Mouse (Mus musculus) ES-Bruce4 (cell line): ENCODE data around the gene Zfp985.
"Not testable (repeated sequence)": the region's sequence is repeated elsewhere in the genome, so short reads cannot be mapped to it uniquely, and the experiment has no call there.

Experiments used
- EP300 ChIP-seq: IDR thresholded peaks from 2 replicates; pipeline ENCODE4 v1.6.1; 2011; ENCODE audit warnings: low read depth, low read length; ENCODE audit not compliant: insufficient read depth
- POLR2A ChIP-seq: IDR thresholded peaks from one replicate; pipeline ENCODE4 v1.8.1; 2011; ENCODE audit warnings: low read length; ENCODE audit not compliant: insufficient read depth

- not testable (repeated sequence) for TF ChIP-seq POLR2A, EP300
Observed at GRCm38 (mm10) chr4:147579371-147579770, 26.3 kb downstream of the Zfp985 start.
